Mouse (Mus musculus) gastrocnemius, postnatal 36 days (tissue): Measurements from ENCODE around the gene Adamts12. TPM values are rescaled to one million over a fixed set of nuclear protein-coding genes. Genes with fewer than 3 reads are reported as not detected.

ENCODE experiments used
- DNase-seq, 2 experiments: peaks; one replicate each; pipeline ENCODE4 v3.0.0; 2022
- intact Hi-C: fragments of 180-260 bp; cut with DNase I; formaldehyde crosslinking; loops from one replicate; pipeline ENCODE4 v1.15.1; 2025
- total RNA-seq, 2 experiments: library from RNA; stranded (reverse); gene quantifications; 2 replicates each; pipeline ENCODE4 v1.2.3; 2021

Gene Adamts12
- total RNA-seq, 2 experiments from 2014 or later: 4.8 to 6.4 TPM

GRCm38 (mm10) chr15:11380616-11381015, 316.0 kb downstream of the Adamts12 start:
- intact Hi-C loops: loop anchor here (2.0 kb wide), 2 partner anchors 344 to 460 kb away; partner anchors contain the start of gene Rxfp3
- DNase-seq: no peak

GRCm38 (mm10) chr15:11382585-11382984, 318.0 kb downstream of the Adamts12 start:
- intact Hi-C loops: no loop called here
- no peak for DNase-seq

DNA sequence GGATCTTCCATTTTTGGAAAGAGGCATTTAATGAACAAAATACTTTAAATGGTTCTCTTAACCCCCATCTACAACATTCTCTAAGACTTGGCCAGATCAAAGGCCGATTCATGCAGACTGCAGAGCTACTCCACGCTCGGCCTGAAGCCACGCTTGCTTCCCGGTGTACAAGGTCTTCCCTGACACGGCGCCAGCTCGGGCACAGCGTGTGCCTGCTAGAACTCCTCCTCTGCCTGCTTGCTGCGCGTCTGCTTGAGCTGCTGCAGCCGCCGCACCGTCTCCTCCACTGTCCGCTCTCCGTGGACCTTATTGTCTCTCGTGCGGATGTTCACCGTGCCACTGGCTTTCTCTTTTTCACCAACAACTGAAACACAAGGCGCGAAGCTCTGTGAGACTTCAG, 319.2 kb downstream of the Adamts12 start:
- intact Hi-C loops: no loop called here
- DNase-seq: no peak

DNA sequence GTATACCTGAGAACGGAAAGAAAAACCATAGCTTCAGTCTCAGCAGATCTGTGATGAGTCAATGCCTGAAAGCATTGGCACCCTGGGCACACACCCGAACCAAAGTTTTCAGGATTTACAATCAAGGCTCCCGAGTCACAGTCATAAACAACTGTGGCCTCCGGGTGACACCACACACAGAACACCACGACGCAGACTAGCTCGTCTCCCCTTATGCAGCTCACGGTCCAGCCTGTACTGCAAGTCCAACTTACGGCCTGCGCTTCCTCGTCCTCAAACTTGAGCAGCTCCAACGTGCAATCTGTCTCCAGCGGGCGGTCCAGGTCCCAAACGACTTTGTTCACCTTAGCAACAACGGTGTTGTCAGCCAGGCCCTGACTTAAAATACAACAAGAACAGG, 328.3 kb downstream of the Adamts12 start:
- intact Hi-C loops: no loop called here
- no peak for DNase-seq

- intact Hi-C loops: no loop called here
- no peak for DNase-seq
Measured at GRCm38 (mm10) chr15:11396421-11396820, 331.8 kb downstream of the Adamts12 start.

Other genes starting within 250 kb of the Adamts12 start
- gene C1qtnf3, start 112.5 kb upstream of the Adamts12 start, total RNA-seq: 1 to 10 TPM; 2.3 to 2.6 TPM
- 10 to 100 TPM; 17.2 to 18.0 TPM for gene Amacr, start 83.0 kb upstream of the Adamts12 start, total RNA-seq
- gene Slc45a2, start 64.1 kb upstream of the Adamts12 start, total RNA-seq: under 1 TPM in 1 of 2 experiments, not detected in 1; 0.08 TPM
- not detected for gene Rxfp3, start 26.8 kb upstream of the Adamts12 start, total RNA-seq